Comparison of ENCODE assay signal across 8 mouse cellular contexts in genomic region chr5:17816170-17816569, GRCm38 (mm10).
DNase-seq lines count a peak whose midpoint lies in the region; ATAC-seq and TF ChIP-seq lines count a peak whose summit lies in the region.

No protein-coding gene starts in this region.

- H3K9me3 ChIP-seq in kidney, embryonic 14.5 days (ENCODE audit: control insufficient read depth, low read length): no peaks in the 10 kb centered on the region

- H3K4me1 ChIP-seq in bone marrow, adult 2 months (ENCODE audit: control insufficient read depth, insufficient read depth, low read length): no peaks in the 10 kb centered on the region; the same call in 1 of the 2 replicates
- H3K4me1 ChIP-seq in kidney, embryonic 14.5 days (ENCODE audit: control insufficient read depth, insufficient read depth, low read length): no peaks in the 10 kb centered on the region

- intact Hi-C loops in left cerebral cortex, adult 2 months (cut with DNase I): loop anchor here (1.0 to 10.0 kb wide), 2 partner anchors 227 to 629 kb away; no protein-coding TSS in a partner anchor
- intact Hi-C loops in left cerebral cortex, postnatal 36 days (cut with DNase I): loop anchor here (10.0 kb wide), 2 partner anchors 229 to 629 kb away; no protein-coding TSS in a partner anchor

- TF ChIP-seq CTCF in left cerebral cortex, adult 2 months (IDR thresholded peaks at IDR 0.05): peak; percentile 76
- peak; percentile 12; the same call in 1 of the 2 replicates for TF ChIP-seq CTCF in bone marrow, adult 2 months (IDR thresholded peaks at IDR 0.05; ENCODE audit: control insufficient read depth, insufficient read depth, low read length)

- H3K9ac ChIP-seq in kidney, embryonic 14.5 days (ENCODE audit: low read depth, low read length): no peak overlapping the region

- H3K4me2 ChIP-seq in kidney, embryonic 14.5 days (replicated peaks; ENCODE audit: low read depth, low read length): no peak overlapping the region

- no peaks in the 10 kb centered on the region for H3K36me3 ChIP-seq in kidney, embryonic 14.5 days (ENCODE audit: control insufficient read depth, insufficient read depth, low read length)

- H3K27ac ChIP-seq in left cerebral cortex, adult 2 months: no peak overlapping the region
- H3K27ac ChIP-seq in bone marrow, adult 2 months (ENCODE audit: control insufficient read depth, insufficient read depth, low read depth, low read length, poor library complexity): no peak overlapping the region
- H3K27ac ChIP-seq in kidney, embryonic 14.5 days (ENCODE audit: low read depth, low read length): no peak overlapping the region

- no peak overlapping the region for H3K4me3 ChIP-seq in left cerebral cortex, adult 2 months
- no peak overlapping the region for H3K4me3 ChIP-seq in bone marrow, adult 2 months (replicated peaks; ENCODE audit: control insufficient read depth, low read depth, low read length)
- no peak overlapping the region for H3K4me3 ChIP-seq in kidney, embryonic 14.5 days (ENCODE audit: low read length)

- no peak for ATAC-seq in kidney, embryonic 14.5 days (ENCODE audit: low FRiP score, low TSS enrichment)

- TF ChIP-seq POLR2A in bone marrow, adult 2 months (IDR thresholded peaks at IDR 0.05; ENCODE audit: borderline replicate concordance, control insufficient read depth, low read depth, low read length): no peak

- no peaks in the 10 kb centered on the region for H3K27me3 ChIP-seq in kidney, embryonic 14.5 days (ENCODE audit: control insufficient read depth, insufficient read depth, low read length)

- DNase-seq in cerebellum, adult 9-10 months: peak; percentile 18
- no peak for DNase-seq in cerebellum, adult 11 months
- DNase-seq in left cerebral cortex, adult 2 months (ENCODE audit: extremely low spot score in 1 of 2, low spot score in 2 of 2): no peak
- DNase-seq in left cerebral cortex, postnatal 36 days (ENCODE audit: low spot score in 2 of 2): no peak
- peak; percentile 68 for DNase-seq in lung, postnatal 36 days
- DNase-seq in adrenal gland, postnatal 4 days (ENCODE audit: low spot score in 2 of 2): no peak

- WGBS in bone marrow, adult 2 months: 1% methylated on average over 2 of the region's 2 CpGs
- WGBS in kidney, embryonic 14.5 days: 1% methylated on average over 2 of the region's 2 CpGs

Comparison
In these comparisons a context has a peak if more than half of its experiments do, and no peak if none do; other contexts are left out.
1. DNase-seq: peak in cerebellum, adult 9-10 months (single experiment) and lung, postnatal 36 days (single experiment); none in cerebellum, adult 11 months (single experiment), left cerebral cortex, adult 2 months (0 of 2), left cerebral cortex, postnatal 36 days (0 of 2) and adrenal gland, postnatal 4 days (0 of 2).